Mouse (Mus musculus) bone marrow, adult 2 months (tissue): ENCODE measurements around the gene Slc25a13. TPM values are rescaled to one million over a fixed set of nuclear protein-coding genes. Genes with fewer than 3 reads are reported as not detected.

Experiments used
- H3K27ac ChIP-seq: fragments of 200-500 bp; 2 replicates; pipeline ENCODE4 v1.5.1; 2012; ENCODE audit warnings: low read depth, mild to moderate bottlenecking, control low read depth, inconsistent platforms, low read length; ENCODE audit not compliant: control insufficient read depth, poor library complexity, insufficient read depth
- H3K4me1 ChIP-seq: fragments of 200-500 bp; 2 replicates; pipeline ENCODE4 v1.6.1; 2011; ENCODE audit warnings: low read length; ENCODE audit not compliant: control insufficient read depth, insufficient read depth
- H3K4me3 ChIP-seq: fragments of 200-500 bp; replicated peaks from 2 replicates; pipeline ENCODE3; 2011; ENCODE audit warnings: mild to moderate bottlenecking, low read depth, low read length, control low read depth; ENCODE audit not compliant: control insufficient read depth
- CTCF ChIP-seq: fragments of 200-500 bp; IDR thresholded peaks from 2 replicates; pipeline ENCODE4 v1.5.1; 2011; ENCODE audit warnings: low read length, control low read depth; ENCODE audit not compliant: control insufficient read depth, insufficient read depth
- POLR2A ChIP-seq: fragments of 200-500 bp; IDR thresholded peaks from 2 replicates; pipeline ENCODE4 v1.6.1; 2011; ENCODE audit warnings: low read depth, mild to moderate bottlenecking, control low read depth, low read length, borderline replicate concordance; ENCODE audit not compliant: control insufficient read depth
- WGBS: fragments of 180-500 bp; shearing (Covaris S2); methylation state at CpG from one replicate; pipeline ENCODE4 v1.1.7; 2018; 5-methylcytosine and 5-hydroxymethylcytosine counted together
- polyA plus RNA-seq: library from polyadenylated mRNA; stranded (reverse); fragments of >200 nt; gene quantifications from 2 replicates; pipeline ENCODE4 v1.2.4, GENCODE M21; 2011; ENCODE audit warnings: low replicate concordance; ENCODE audit not compliant: missing spikeins, insufficient read depth, insufficient read length

The Slc25a13 gene
- polyA plus RNA-seq, 1 experiment = 9.3 TPM

GRCm38 (mm10) chr6:6004756-6005485 is 212.1 kb downstream of the Slc25a13 start:
- WGBS = 58% methylated on average over 12 of the region's 12 CpGs
- no peaks in the 10 kb centered on the region; the same call in 1 of the 2 replicates for H3K4me1 ChIP-seq
- TF ChIP-seq CTCF (no peak), POLR2A (no peak)

GRCm38 (mm10) chr6:6002061-6002460 is 214.9 kb downstream of the Slc25a13 start:
- Histone ChIP-seq H3K4me1 (no peaks in the 10 kb centered on the region; the same call in 1 of the 2 replicates), H3K27ac (no peak overlapping the region), H3K4me3 (no peak overlapping the region)
- TF ChIP-seq CTCF (no peak), POLR2A (no peak)
- 69% methylated on average over 3 of the region's 3 CpGs for WGBS

More at GRCm38 (mm10) chr6:6004756-6005485, 212.1 kb downstream of the Slc25a13 start:
- H3K27ac ChIP-seq = no peak overlapping the region
- H3K4me3 ChIP-seq = no peak overlapping the region

- WGBS = 30% methylated on average over 6 of the region's 6 CpGs
- no peak overlapping the region for H3K4me3 ChIP-seq
- H3K4me1 ChIP-seq = no peaks in the 10 kb centered on the region
- no peak overlapping the region for H3K27ac ChIP-seq
- no peak for TF ChIP-seq POLR2A
- no peak for TF ChIP-seq CTCF
These were observed 219.4 kb downstream of the Slc25a13 start for GRCm38 (mm10) chr6:5997535-5997934.

GRCm38 (mm10) chr6:5993056-5993455 is 223.9 kb downstream of the Slc25a13 start:
- TF ChIP-seq CTCF (no peak), POLR2A (no peak)
- Histone ChIP-seq H3K4me3 (no peak overlapping the region), H3K27ac (no peak overlapping the region), H3K4me1 (no peaks in the 10 kb centered on the region)
- WGBS = 73% methylated on average over 7 of the region's 7 CpGs

- TF ChIP-seq POLR2A = no peak
- no peak for TF ChIP-seq CTCF
- Histone ChIP-seq H3K4me3 (no peak overlapping the region), H3K27ac (no peak overlapping the region), H3K4me1 (no peaks in the 10 kb centered on the region)
- 78% methylated on average over 25 of the region's 25 CpGs for WGBS
These were observed 224.9 kb downstream of the Slc25a13 start for GRCm38 (mm10) chr6:5991817-5992755.

GRCm38 (mm10) chr6:5991243-5991642 is 225.7 kb downstream of the Slc25a13 start:
- Histone ChIP-seq H3K4me1 (no peaks in the 10 kb centered on the region), H3K4me3 (no peak overlapping the region), H3K27ac (no peak overlapping the region)
- TF ChIP-seq CTCF (no peak), POLR2A (no peak)
- WGBS = 85% methylated on average over 6 of the region's 6 CpGs
